In the genomic region with DNA sequence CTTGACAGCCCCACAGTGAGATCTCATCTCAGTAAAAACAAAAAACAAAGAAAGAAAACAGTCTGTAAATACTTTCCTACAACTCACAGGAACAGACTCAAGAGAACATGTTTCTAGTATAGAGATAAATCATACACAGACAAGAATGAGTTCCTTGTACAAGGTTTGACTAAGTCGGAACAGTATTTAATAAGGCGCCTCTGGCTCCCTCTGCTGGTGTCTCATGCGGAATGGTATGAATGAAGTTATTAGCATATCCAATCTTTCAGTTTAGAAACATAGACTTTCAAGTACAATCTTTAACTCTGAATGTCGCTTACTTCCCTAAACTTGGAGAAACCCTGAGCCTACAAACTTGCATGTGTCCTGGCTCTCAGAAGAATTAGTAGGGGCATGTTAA, we compare ENCODE assay signal across 11 mouse cellular contexts. TPM values are rescaled to one million over a fixed set of nuclear protein-coding genes. Genes with fewer than 3 reads are reported as not detected.
DNase-seq lines count a peak whose midpoint lies in the region; ATAC-seq and TF ChIP-seq lines count a peak whose summit lies in the region.
"Had no signal": no experiment of that assay in that cellular context is flagged by ENCODE, and none has a peak within 500 bp of the region (broad histone marks: within the 10 kb centered on the region; RNA-seq: fewer than 3 reads in every experiment).

No protein-coding gene starts in this region.

- WGBS in midbrain, embryonic 14.5 days, result 38% methylated on average over 4 of the region's 4 CpGs
- WGBS in midbrain, embryonic 13.5 days, result 50% methylated on average over 4 of the region's 4 CpGs
- 44% methylated on average over 4 of the region's 4 CpGs for WGBS in hindbrain, embryonic 14.5 days
- 36% methylated on average over 4 of the region's 4 CpGs for WGBS in limb, embryonic 14.5 days

- no peak overlapping the region for H3K9ac ChIP-seq in midbrain, embryonic 14.5 days (replicated peaks; ENCODE audit: low read length)
- no peak overlapping the region for H3K9ac ChIP-seq in midbrain, embryonic 13.5 days (replicated peaks)
- H3K9ac ChIP-seq in hindbrain, embryonic 14.5 days, result no peak overlapping the region
- no peak overlapping the region for H3K9ac ChIP-seq in limb, embryonic 14.5 days (ENCODE audit: low read depth, low read length, severe bottlenecking)
- H3K9ac ChIP-seq: heart, embryonic 13.5 days; neural tube, embryonic 13.5 days had no signal

- H3K27me3 ChIP-seq in midbrain, embryonic 14.5 days (ENCODE audit: control insufficient read depth, insufficient read depth, low read length), result no peaks in the 10 kb centered on the region
- H3K27me3 ChIP-seq in midbrain, embryonic 13.5 days, result no peaks in the 10 kb centered on the region
- H3K27me3 ChIP-seq in hindbrain, embryonic 14.5 days (ENCODE audit: control insufficient read depth, insufficient read depth, low read length), result no peaks in the 10 kb centered on the region
- H3K27me3 ChIP-seq in limb, embryonic 14.5 days (ENCODE audit: control insufficient read depth, insufficient read depth, low read length), result no peaks in the 10 kb centered on the region
- H3K27me3 ChIP-seq: heart, embryonic 13.5 days; neural tube, embryonic 13.5 days had no signal

- H3K4me1 ChIP-seq in midbrain, embryonic 14.5 days (ENCODE audit: control insufficient read depth, insufficient read depth, low read length), result no peaks in the 10 kb centered on the region
- H3K4me1 ChIP-seq in midbrain, embryonic 13.5 days (replicated peaks), result no peaks in the 10 kb centered on the region
- no peaks in the 10 kb centered on the region for H3K4me1 ChIP-seq in hindbrain, embryonic 14.5 days (replicated peaks; ENCODE audit: control insufficient read depth, insufficient read depth, low read length)
- H3K4me1 ChIP-seq in limb, embryonic 14.5 days (ENCODE audit: control insufficient read depth, insufficient read depth, low read length), result no peaks in the 10 kb centered on the region
- H3K4me1 ChIP-seq: heart, embryonic 13.5 days; neural tube, embryonic 13.5 days had no signal

- no peak overlapping the region for H3K4me3 ChIP-seq in midbrain, embryonic 14.5 days (replicated peaks; ENCODE audit: low read depth, low read length)
- H3K4me3 ChIP-seq in midbrain, embryonic 13.5 days (replicated peaks), result no peak overlapping the region
- no peak overlapping the region for H3K4me3 ChIP-seq in hindbrain, embryonic 14.5 days (replicated peaks; ENCODE audit: low read length)
- H3K4me3 ChIP-seq in limb, embryonic 14.5 days (replicated peaks; ENCODE audit: low read length), result no peak overlapping the region
- H3K4me3 ChIP-seq: heart, embryonic 13.5 days; neural tube, embryonic 13.5 days had no signal

- no peak overlapping the region for H3K4me2 ChIP-seq in midbrain, embryonic 14.5 days (ENCODE audit: low read length)
- no peak overlapping the region for H3K4me2 ChIP-seq in midbrain, embryonic 13.5 days (replicated peaks)
- no peak overlapping the region for H3K4me2 ChIP-seq in hindbrain, embryonic 14.5 days (replicated peaks)
- H3K4me2 ChIP-seq in limb, embryonic 14.5 days (replicated peaks; ENCODE audit: low read depth, low read length, severe bottlenecking), result no peak overlapping the region
- H3K4me2 ChIP-seq: heart, embryonic 13.5 days; neural tube, embryonic 13.5 days had no signal

- TF ChIP-seq POLR2A in limb, embryonic 14.5 days (IDR thresholded peaks at IDR 0.05; ENCODE audit: borderline replicate concordance, extremely low read depth, insufficient read depth, insufficient read length), result no peak

- peak; percentile 63 to 86 for DNase-seq in adrenal gland, adult (ENCODE audit: inconsistent age in 2 of 2, low spot score in 1 of 2)
- DNase-seq in adrenal gland, postnatal 4 days (ENCODE audit: low spot score in 2 of 2), result no peak
- peak; percentile 95 for DNase-seq in midbrain, embryonic 14.5 days
- DNase-seq in cerebellum, postnatal 25 days, result peak; percentile 70 to 86
- peak; percentile 90 for DNase-seq in hindbrain, embryonic 14.5 days (ENCODE audit: low spot score)
- peak; percentile 95 for DNase-seq in limb, embryonic 14.5 days (ENCODE audit: low spot score)
- DNase-seq in right cerebral cortex, postnatal 10 days (ENCODE audit: low spot score in 2 of 2), result peak; percentile 75 to 88

- no peak overlapping the region for H3K27ac ChIP-seq in midbrain, embryonic 14.5 days (replicated peaks; ENCODE audit: low read depth, low read length)
- no peak overlapping the region for H3K27ac ChIP-seq in midbrain, embryonic 13.5 days
- H3K27ac ChIP-seq in hindbrain, embryonic 14.5 days, result no peak overlapping the region
- no peak overlapping the region for H3K27ac ChIP-seq in limb, embryonic 14.5 days (replicated peaks; ENCODE audit: low read depth, low read length)
- H3K27ac ChIP-seq: heart, embryonic 13.5 days; neural tube, embryonic 13.5 days had no signal

- no peak for ATAC-seq in midbrain, embryonic 14.5 days (ENCODE audit: low FRiP score, low TSS enrichment)
- ATAC-seq in midbrain, embryonic 13.5 days, result no peak
- no peak for ATAC-seq in hindbrain, embryonic 14.5 days (ENCODE audit: low FRiP score)
- peak; percentile 70; the same call in 1 of the 2 replicates for ATAC-seq in limb, embryonic 14.5 days (ENCODE audit: low FRiP score, low read depth)

- H3K9me3 ChIP-seq in midbrain, embryonic 14.5 days (ENCODE audit: control insufficient read depth, low read length), result no peaks in the 10 kb centered on the region
- H3K9me3 ChIP-seq in midbrain, embryonic 13.5 days, result no peaks in the 10 kb centered on the region
- H3K9me3 ChIP-seq in hindbrain, embryonic 14.5 days (ENCODE audit: control insufficient read depth, low read length), result no peaks in the 10 kb centered on the region
- H3K9me3 ChIP-seq in limb, embryonic 14.5 days (ENCODE audit: control insufficient read depth, low read length), result no peaks in the 10 kb centered on the region
- H3K9me3 ChIP-seq: heart, embryonic 13.5 days; neural tube, embryonic 13.5 days had no signal

- H3K36me3 ChIP-seq in midbrain, embryonic 14.5 days (ENCODE audit: control insufficient read depth, insufficient read depth, low read length), result peaks cover 91% of the 10 kb centered on the region
- H3K36me3 ChIP-seq in midbrain, embryonic 13.5 days, result peaks cover 93% of the 10 kb centered on the region
- H3K36me3 ChIP-seq in hindbrain, embryonic 14.5 days (replicated peaks; ENCODE audit: control insufficient read depth, insufficient read depth), result peaks cover 91% of the 10 kb centered on the region
- peaks cover 94% of the 10 kb centered on the region for H3K36me3 ChIP-seq in limb, embryonic 14.5 days (ENCODE audit: control insufficient read depth, insufficient read depth, low read length)

RNA-seq across cellular contexts. Expression of a gene that starts 16.5 kb away (rescaled TPM):
- 100 to 1,000 TPM; 116 to 119 TPM for total RNA-seq in adrenal gland, postnatal 4 days (2021)
- 111 and 150 TPM in 2 replicates for polyA plus RNA-seq in midbrain, embryonic 14.5 days (2014; fragmentation: Nextera tagmentation; extraction: Ambion mirVana)
- 176 TPM in 2 replicates for polyA plus RNA-seq in midbrain, embryonic 13.5 days (2015; fragmentation: Nextera tagmentation; extraction: Ambion mirVana)
- 110 and 123 TPM in 2 replicates for polyA plus RNA-seq in hindbrain, embryonic 14.5 days (2014; fragmentation: Nextera tagmentation; extraction: Ambion mirVana)
- polyA plus RNA-seq in limb, embryonic 14.5 days (2012; rRNA removed), result 95.0 and 113 TPM in 2 replicates
- polyA plus RNA-seq in limb, embryonic 14.5 days (2014; fragmentation: Nextera tagmentation; extraction: Ambion mirVana), result 137 and 149 TPM in 2 replicates

RNA-seq across cellular contexts. Expression of a gene that starts 16.7 kb away (rescaled TPM):
- total RNA-seq in adrenal gland, postnatal 4 days (2021), result 1 to 10 TPM in 1 of 2 experiments, under 1 TPM in 1; 0.82 to 1.0 TPM
- polyA plus RNA-seq in midbrain, embryonic 14.5 days (2014; fragmentation: Nextera tagmentation; extraction: Ambion mirVana), result 2.1 and 2.4 TPM in 2 replicates
- polyA plus RNA-seq in midbrain, embryonic 13.5 days (2015; fragmentation: Nextera tagmentation; extraction: Ambion mirVana), result 1.8 and 2.3 TPM in 2 replicates
- 2.2 and 2.8 TPM in 2 replicates for polyA plus RNA-seq in hindbrain, embryonic 14.5 days (2014; fragmentation: Nextera tagmentation; extraction: Ambion mirVana)
- 0.34 and 0.41 TPM in 2 replicates for polyA plus RNA-seq in limb, embryonic 14.5 days (2012; rRNA removed)
- polyA plus RNA-seq in limb, embryonic 14.5 days (2014; fragmentation: Nextera tagmentation; extraction: Ambion mirVana), result 0.50 and 1.0 TPM in 2 replicates

RNA-seq across cellular contexts. Expression of a gene that starts 20.7 kb away (rescaled TPM):
- total RNA-seq in adrenal gland, postnatal 4 days (2021), result not detected
- not detected in 2 replicates for polyA plus RNA-seq in midbrain, embryonic 14.5 days (2014; fragmentation: Nextera tagmentation; extraction: Ambion mirVana)
- polyA plus RNA-seq in midbrain, embryonic 13.5 days (2015; fragmentation: Nextera tagmentation; extraction: Ambion mirVana), result not detected in 2 replicates
- polyA plus RNA-seq in hindbrain, embryonic 14.5 days (2014; fragmentation: Nextera tagmentation; extraction: Ambion mirVana), result 0.12 TPM in 1 of 2 replicates, not detected in the other
- 0.04 TPM in 1 of 2 replicates, not detected in the other for polyA plus RNA-seq in limb, embryonic 14.5 days (2012; rRNA removed)
- not detected in 2 replicates for polyA plus RNA-seq in limb, embryonic 14.5 days (2014; fragmentation: Nextera tagmentation; extraction: Ambion mirVana)
- polyA plus RNA-seq: heart, embryonic 13.5 days; neural tube, embryonic 13.5 days had no signal

RNA-seq across cellular contexts. Expression of a gene that starts 28.6 kb away (rescaled TPM):
- total RNA-seq in adrenal gland, postnatal 4 days (2021), result 1 to 10 TPM in 1 of 2 experiments, under 1 TPM in 1; 0.87 to 1.2 TPM
- 5.4 and 9.6 TPM in 2 replicates for polyA plus RNA-seq in midbrain, embryonic 14.5 days (2014; fragmentation: Nextera tagmentation; extraction: Ambion mirVana)
- polyA plus RNA-seq in midbrain, embryonic 13.5 days (2015; fragmentation: Nextera tagmentation; extraction: Ambion mirVana), result 2.8 and 3.0 TPM in 2 replicates
- polyA plus RNA-seq in hindbrain, embryonic 14.5 days (2014; fragmentation: Nextera tagmentation; extraction: Ambion mirVana), result 9.4 and 9.8 TPM in 2 replicates
- not detected in 2 replicates for polyA plus RNA-seq in limb, embryonic 14.5 days (2012; rRNA removed)
- polyA plus RNA-seq in limb, embryonic 14.5 days (2014; fragmentation: Nextera tagmentation; extraction: Ambion mirVana), result 0.43 and 0.48 TPM in 2 replicates
- polyA plus RNA-seq: C2C12; heart, embryonic 13.5 days had no signal

RNA-seq across cellular contexts. Expression of a gene that starts 36.4 kb away (rescaled TPM):
- total RNA-seq in adrenal gland, postnatal 4 days (2021), result 1 to 10 TPM; 1.1 to 1.3 TPM
- polyA plus RNA-seq in midbrain, embryonic 14.5 days (2014; fragmentation: Nextera tagmentation; extraction: Ambion mirVana), result 0.26 TPM in 1 of 2 replicates, not detected in the other
- not detected in 2 replicates for polyA plus RNA-seq in midbrain, embryonic 13.5 days (2015; fragmentation: Nextera tagmentation; extraction: Ambion mirVana)
- polyA plus RNA-seq in hindbrain, embryonic 14.5 days (2014; fragmentation: Nextera tagmentation; extraction: Ambion mirVana), result 0.66 and 1.9 TPM in 2 replicates
- 0.48 and 0.65 TPM in 2 replicates for polyA plus RNA-seq in limb, embryonic 14.5 days (2012; rRNA removed)
- polyA plus RNA-seq in limb, embryonic 14.5 days (2014; fragmentation: Nextera tagmentation; extraction: Ambion mirVana), result 0.48 and 0.50 TPM in 2 replicates

Comparison
In these comparisons a context has a peak if more than half of its experiments do, and no peak if none do; other contexts are left out.
1. DNase-seq: peak in adrenal gland, adult (2 of 2), midbrain, embryonic 14.5 days (single experiment), cerebellum, postnatal 25 days (2 of 2), hindbrain, embryonic 14.5 days (single experiment), limb, embryonic 14.5 days (single experiment) and right cerebral cortex, postnatal 10 days (2 of 2); none in adrenal gland, postnatal 4 days (0 of 2).